Mouse (Mus musculus) midbrain, embryonic 12.5 days (tissue): ENCODE data around the gene Ddx47. TPM values are rescaled to one million over a fixed set of nuclear protein-coding genes. Genes with fewer than 3 reads are reported as not detected.

Source experiments
- ATAC-seq: fragments of 200-750 bp; cut with Nextera tagmentation; 2 replicates; pipeline ENCODE4 v1.8.0; 2017; ENCODE audit warnings: low read depth, moderate TSS enrichment, moderate library complexity; ENCODE audit not compliant: low FRiP score
- H3K27ac ChIP-seq: fragments of 300-500 bp; sonication (generic); replicated peaks from 2 replicates; pipeline ENCODE4 v1.5.1; 2016; ENCODE audit warnings: mild to moderate bottlenecking
- H3K27me3 ChIP-seq: fragments of 300-500 bp; sonication (generic); 2 replicates; pipeline ENCODE4 v1.6.1; 2016; ENCODE audit warnings: mild to moderate bottlenecking
- H3K36me3 ChIP-seq: fragments of 300-500 bp; sonication (generic); 2 replicates; pipeline ENCODE4 v1.6.1; 2016
- H3K4me1 ChIP-seq: fragments of 300-500 bp; sonication (generic); 2 replicates; pipeline ENCODE4 v1.6.1; 2016
- H3K4me2 ChIP-seq: fragments of 300-500 bp; sonication (generic); replicated peaks from 2 replicates; pipeline ENCODE4 v1.6.1; 2016; ENCODE audit warnings: mild to moderate bottlenecking, moderate library complexity
- H3K4me3 ChIP-seq: fragments of 300-500 bp; sonication (generic); 2 replicates; pipeline ENCODE4 v1.5.1; 2016; ENCODE audit warnings: mild to moderate bottlenecking
- H3K9ac ChIP-seq: fragments of 300-500 bp; sonication (generic); replicated peaks from 2 replicates; pipeline ENCODE4 v1.6.1; 2016; ENCODE audit warnings: mild to moderate bottlenecking, moderate library complexity
- H3K9me3 ChIP-seq: fragments of 300-500 bp; sonication (generic); 2 replicates; pipeline ENCODE4 v1.6.1; 2016; ENCODE audit warnings: mild to moderate bottlenecking
- WGBS: fragments of 180-500 bp; shearing (Covaris S2); methylation state at CpG from one replicate; pipeline ENCODE4 v1.1.7; 2016; 5-methylcytosine and 5-hydroxymethylcytosine counted together
- polyA plus RNA-seq: library from polyadenylated mRNA; unstranded; fragments of >200 nt; fragmentation: Nextera tagmentation; extraction: Ambion mirVana; gene quantifications from 2 replicates; pipeline ENCODE4 v1.2.1, GENCODE M21; 2016

Gene Ddx47
- 86.1 and 90.3 TPM in 2 replicates for polyA plus RNA-seq

GRCm38 (mm10) chr6:135011048-135011733, at the start of gene Ddx47:
Ddx47 (plus strand) TSS chr6:135011612.
- Histone ChIP-seq H3K36me3 (peaks cover 25% of the 10 kb centered on the region), H3K27ac (no peak within 1 kb of the TSS), H3K27me3 (no peaks in the 10 kb centered on the region), H3K9ac (peak within 1 kb of the TSS; percentile 71), H3K4me1 (peaks cover 7% of the 10 kb centered on the region), H3K9me3 (no peaks in the 10 kb centered on the region), H3K4me3 (peak within 1 kb of the TSS; percentile 78), H3K4me2 (peak within 1 kb of the TSS; percentile 86)
- WGBS = 7% methylated on average over 19 of the region's 19 CpGs
- peak; percentile 94 for ATAC-seq

GRCm38 (mm10) chr6:134961858-134962517, 49.4 kb upstream of the Ddx47 start:
- no peak overlapping the region for H3K4me2 ChIP-seq
- 50% methylated on average over 9 of the region's 9 CpGs for WGBS
- peaks cover 28% of the 10 kb centered on the region for H3K4me1 ChIP-seq
- H3K9me3 ChIP-seq = no peaks in the 10 kb centered on the region
- 0 out of 2 replicates have a peak, but pooled peaks have one; percentile 20 for ATAC-seq
- H3K27ac ChIP-seq = 0 out of 2 replicates have a peak overlapping the region, but pooled peaks have one; percentile 12
- H3K27me3 ChIP-seq = no peaks in the 10 kb centered on the region
- no peak overlapping the region for H3K4me3 ChIP-seq
- no peak overlapping the region for H3K9ac ChIP-seq
- H3K36me3 ChIP-seq = no peaks in the 10 kb centered on the region; the same call in 1 of the 2 replicates

GRCm38 (mm10) chr6:134962518-134962893, 48.9 kb upstream of the Ddx47 start:
- Histone ChIP-seq H3K27ac (0 out of 2 replicates have a peak overlapping the region, but pooled peaks have one; percentile 12), H3K4me1 (peaks cover 28% of the 10 kb centered on the region), H3K4me3 (no peak overlapping the region), H3K36me3 (no peaks in the 10 kb centered on the region; the same call in 1 of the 2 replicates), H3K9ac (no peak overlapping the region), H3K9me3 (no peaks in the 10 kb centered on the region), H3K27me3 (no peaks in the 10 kb centered on the region), H3K4me2 (no peak overlapping the region)
- 39% methylated on average over 5 of the region's 5 CpGs for WGBS
- ATAC-seq = no peak

- peaks cover 28% of the 10 kb centered on the region for H3K4me1 ChIP-seq
- no peak overlapping the region for H3K27ac ChIP-seq
- no peaks in the 10 kb centered on the region for H3K9me3 ChIP-seq
- H3K4me3 ChIP-seq = no peak overlapping the region
- ATAC-seq = no peak
- H3K9ac ChIP-seq = no peak overlapping the region
- 75% methylated on average over 2 of the region's 2 CpGs for WGBS
- no peak overlapping the region for H3K4me2 ChIP-seq
- no peaks in the 10 kb centered on the region for H3K36me3 ChIP-seq
- no peaks in the 10 kb centered on the region for H3K27me3 ChIP-seq
These were observed 47.5 kb upstream of the Ddx47 start for GRCm38 (mm10) chr6:134963910-134964309.

- no peak overlapping the region for H3K27ac ChIP-seq
- no peak overlapping the region for H3K9ac ChIP-seq
- no peak overlapping the region for H3K4me3 ChIP-seq
- no peaks in the 10 kb centered on the region for H3K27me3 ChIP-seq
- no peaks in the 10 kb centered on the region for H3K9me3 ChIP-seq
- peaks cover 12% of the 10 kb centered on the region for H3K4me1 ChIP-seq
- ATAC-seq = no peak
- no peaks in the 10 kb centered on the region for H3K36me3 ChIP-seq
- no peak overlapping the region for H3K4me2 ChIP-seq
- WGBS = 90% methylated on average over 5 of the region's 5 CpGs
These were observed 44.7 kb upstream of the Ddx47 start for GRCm38 (mm10) chr6:134966681-134967080.

- 86% methylated on average over 1 of the region's 1 CpGs for WGBS
These were observed 43.1 kb upstream of the Ddx47 start for GRCm38 (mm10) chr6:134968326-134968725.

GRCm38 (mm10) chr6:134969498-134969897, 41.9 kb upstream of the Ddx47 start:
- 93% methylated on average over 2 of the region's 2 CpGs for WGBS
- H3K4me1 ChIP-seq = no peaks in the 10 kb centered on the region
- no peaks in the 10 kb centered on the region for H3K9me3 ChIP-seq
- no peak for ATAC-seq
- no peaks in the 10 kb centered on the region for H3K36me3 ChIP-seq
- no peak overlapping the region for H3K9ac ChIP-seq
- H3K4me2 ChIP-seq = no peak overlapping the region
- no peak overlapping the region for H3K27ac ChIP-seq
- H3K4me3 ChIP-seq = no peak overlapping the region
- H3K27me3 ChIP-seq = no peaks in the 10 kb centered on the region

More at GRCm38 (mm10) chr6:134968326-134968725, 43.1 kb upstream of the Ddx47 start:
- Histone ChIP-seq H3K27ac (no peak overlapping the region), H3K4me2 (no peak overlapping the region), H3K9ac (no peak overlapping the region), H3K4me3 (no peak overlapping the region), H3K27me3 (no peaks in the 10 kb centered on the region), H3K36me3 (no peaks in the 10 kb centered on the region), H3K4me1 (no peaks in the 10 kb centered on the region), H3K9me3 (no peaks in the 10 kb centered on the region)
- ATAC-seq = no peak

- Histone ChIP-seq H3K36me3 (no peaks in the 10 kb centered on the region), H3K9me3 (no peaks in the 10 kb centered on the region), H3K9ac (no peak overlapping the region), H3K27ac (no peak overlapping the region), H3K27me3 (no peaks in the 10 kb centered on the region), H3K4me1 (0 out of 2 replicates have a peak, but pooled peaks cover 3% of the 10 kb centered on the region), H3K4me3 (no peak overlapping the region), H3K4me2 (no peak overlapping the region)
- 71% methylated on average over 4 of the region's 4 CpGs for WGBS
- no peak for ATAC-seq
These were observed 39.3 kb upstream of the Ddx47 start for GRCm38 (mm10) chr6:134972096-134972495.

- Histone ChIP-seq H3K4me1 (peaks cover 8% of the 10 kb centered on the region), H3K27me3 (peaks cover 12% of the 10 kb centered on the region; the same call in 1 of the 2 replicates), H3K4me2 (no peak overlapping the region), H3K36me3 (no peaks in the 10 kb centered on the region), H3K27ac (no peak overlapping the region), H3K9me3 (no peaks in the 10 kb centered on the region), H3K4me3 (no peak overlapping the region), H3K9ac (no peak overlapping the region)
- no peak for ATAC-seq
- 64% methylated on average over 6 of the region's 6 CpGs for WGBS
These were observed 34.8 kb upstream of the Ddx47 start for GRCm38 (mm10) chr6:134976628-134977027.

- 49% methylated on average over 22 of the region's 22 CpGs for WGBS
- H3K9me3 ChIP-seq = no peaks in the 10 kb centered on the region
- peaks cover 36% of the 10 kb centered on the region for H3K27me3 ChIP-seq
- no peaks in the 10 kb centered on the region for H3K36me3 ChIP-seq
- no peak within 1 kb of the TSS for H3K27ac ChIP-seq
- peaks cover 17% of the 10 kb centered on the region for H3K4me1 ChIP-seq
- peak within 1 kb of the TSS; percentile 20 for H3K4me2 ChIP-seq
- ATAC-seq = no peak
- H3K9ac ChIP-seq = 0 out of 2 replicates have a peak within 1 kb of the TSS, but pooled peaks have one; percentile 11
- H3K4me3 ChIP-seq = no peak within 1 kb of the TSS
These were observed 30.0 kb upstream of the Ddx47 start, which contains the start of gene Apold1 for GRCm38 (mm10) chr6:134981231-134982062. Apold1 (plus strand) TSS chr6:134981718.

- Histone ChIP-seq H3K4me3 (peak overlapping the region; percentile 56), H3K27ac (peak overlapping the region; percentile 54; the same call in 1 of the 2 replicates), H3K4me1 (peaks cover 17% of the 10 kb centered on the region), H3K4me2 (peak overlapping the region; percentile 86), H3K9me3 (no peaks in the 10 kb centered on the region), H3K27me3 (peaks cover 36% of the 10 kb centered on the region), H3K36me3 (no peaks in the 10 kb centered on the region), H3K9ac (peak overlapping the region; percentile 74)
- peak; percentile 92 for ATAC-seq
- 3% methylated on average over 62 of the region's 62 CpGs for WGBS
These were observed 27.7 kb upstream of the Ddx47 start for GRCm38 (mm10) chr6:134983529-134984370.
